25 mouse cellular contexts compared by ENCODE assay signal in the genomic region with DNA sequence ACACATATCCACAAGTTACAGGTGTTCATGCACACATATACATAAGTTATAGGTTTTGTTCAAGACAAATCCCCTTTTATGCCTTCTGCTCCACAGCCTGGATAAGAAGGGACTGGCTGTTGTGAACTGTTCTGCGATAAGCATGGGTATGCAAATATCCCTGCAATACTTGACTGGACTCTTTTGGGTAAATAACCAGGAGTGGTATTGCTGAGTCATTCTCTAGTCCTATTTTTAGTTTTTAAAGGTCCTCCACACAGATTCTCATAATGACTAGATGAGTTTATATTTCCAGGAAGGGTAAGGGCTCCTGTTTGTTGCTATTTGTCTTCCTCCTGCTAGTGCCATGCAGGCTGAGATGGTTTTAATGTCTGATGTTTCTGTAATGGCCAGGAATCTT. TPM values are rescaled to one million over a fixed set of nuclear protein-coding genes. Genes with fewer than 3 reads are reported as not detected.
DNase-seq lines count a peak whose midpoint lies in the region; ATAC-seq and TF ChIP-seq lines count a peak whose summit lies in the region.
"Had no signal": no experiment of that assay in that cellular context is flagged by ENCODE, and none has a peak within 500 bp of the region (broad histone marks: within the 10 kb centered on the region; RNA-seq: fewer than 3 reads in every experiment).

No protein-coding gene starts in this region.

- TF ChIP-seq RAD21 in MEL (IDR thresholded peaks at IDR 0.05; ENCODE audit: low read depth, low read length), result no peak

- TF ChIP-seq CTCF in gastrocnemius, adult 2 months (IDR thresholded peaks at IDR 0.05), result no peak
- no peak for TF ChIP-seq CTCF in layer of hippocampus, adult 2 months (conservative IDR thresholded peaks at IDR 0.05)
- no peak for TF ChIP-seq CTCF in MEL (IDR thresholded peaks at IDR 0.05 in 2 of 3, conservative IDR thresholded peaks at IDR 0.05 in 1 of 3; ENCODE audit: control insufficient read depth in 1 of 3, insufficient read depth in 1 of 3, low read depth in 2 of 3, low read length in 3 of 3, poor library complexity in 1 of 3, severe bottlenecking in 1 of 3)
- TF ChIP-seq CTCF in left cerebral cortex, adult 2 months (IDR thresholded peaks at IDR 0.05), result no peak

- no peaks in the 10 kb centered on the region for H3K79me2 ChIP-seq in MEL (ENCODE audit: control insufficient read depth, insufficient read depth, low read length, poor library complexity)

- no peaks in the 10 kb centered on the region for H3K9me3 ChIP-seq in MEL (replicated peaks; ENCODE audit: insufficient read depth, low read length)
- H3K9me3 ChIP-seq in stomach, embryonic 16.5 days (replicated peaks; ENCODE audit: control insufficient read depth, low read length), result no peaks in the 10 kb centered on the region
- H3K9me3 ChIP-seq: forebrain, embryonic 15.5 days; heart, embryonic 15.5 days; hindbrain, embryonic 13.5 days; limb, embryonic 13.5 days; midbrain, embryonic 10.5 days had no signal

- H3K4me1 ChIP-seq in MEL (ENCODE audit: control insufficient read depth in 1 of 2, insufficient read depth in 2 of 2, low read length in 2 of 2), result no peaks in the 10 kb centered on the region
- no peaks in the 10 kb centered on the region; the same call in 1 of the 2 replicates for H3K4me1 ChIP-seq in stomach, embryonic 16.5 days (ENCODE audit: control insufficient read depth, insufficient read depth, low read length)

- 71% methylated on average over 1 of the region's 1 CpGs for WGBS in stomach, embryonic 16.5 days

- no peaks in the 10 kb centered on the region for H3K27me3 ChIP-seq in MEL (ENCODE audit: control insufficient read depth in 1 of 2, insufficient read depth in 2 of 2, low read length in 2 of 2)
- no peaks in the 10 kb centered on the region for H3K27me3 ChIP-seq in stomach, embryonic 16.5 days (ENCODE audit: control insufficient read depth, insufficient read depth, low read length)
- H3K27me3 ChIP-seq: forebrain, embryonic 15.5 days; hindbrain, embryonic 13.5 days; limb, embryonic 13.5 days had no signal

- TF ChIP-seq POLR2A in MEL (IDR thresholded peaks at IDR 0.05; ENCODE audit: control insufficient read depth in 1 of 2, insufficient read depth in 1 of 2, low read depth in 1 of 2, low read length in 2 of 2, poor library complexity in 1 of 2), result no peak

- DNase-seq in gastrocnemius, adult 2 months, result no peak
- no peak for DNase-seq in gastrocnemius, postnatal 10 days
- no peak for DNase-seq in layer of hippocampus, adult 2 months (ENCODE audit: low spot score in 2 of 2)
- DNase-seq in layer of hippocampus, adult 9-10 months (ENCODE audit: low spot score), result no peak
- peak; percentile 40 for DNase-seq in MEL (ENCODE audit: low read depth, low spot score)
- DNase-seq in cerebellum, adult 18-20 months, result no peak
- no peak for DNase-seq in left cerebral cortex, adult 2 months (ENCODE audit: extremely low spot score in 1 of 2, low spot score in 2 of 2)
- DNase-seq: adrenal gland, postnatal 10 days; cerebellum, postnatal 10 days; embryo, embryonic 11 days; gastrocnemius, postnatal 36 days; kidney, adult 8-10 months; kidney, postnatal 14 days; lung, postnatal 36 days; thymus, postnatal 14 days had no signal

- intact Hi-C loops in gastrocnemius, adult 2 months (cut with DNase I), result no loop called here
- intact Hi-C loops in left cerebral cortex, adult 2 months (cut with DNase I), result no loop called here

- H3K27ac ChIP-seq in gastrocnemius, adult 2 months, result peak overlapping the region; percentile 9; the same call in 1 of the 2 replicates
- H3K27ac ChIP-seq in layer of hippocampus, adult 2 months, result peak overlapping the region; percentile 37; the same call in 1 of the 2 replicates
- no peak overlapping the region for H3K27ac ChIP-seq in MEL (ENCODE audit: control insufficient read depth, low read depth, low read length)
- H3K27ac ChIP-seq in stomach, embryonic 16.5 days (ENCODE audit: low read length), result peak overlapping the region; percentile 5; the same call in 1 of the 2 replicates
- H3K27ac ChIP-seq in left cerebral cortex, adult 2 months, result no peak overlapping the region; the same call in 1 of the 2 replicates
- H3K27ac ChIP-seq: forebrain, embryonic 15.5 days; hindbrain, embryonic 13.5 days; limb, embryonic 13.5 days; midbrain, embryonic 10.5 days had no signal

- TF ChIP-seq EP300 in MEL (IDR thresholded peaks at IDR 0.05; ENCODE audit: low read depth in 1 of 2, low read length in 2 of 2), result no peak

- H3K4me2 ChIP-seq in stomach, embryonic 16.5 days (ENCODE audit: low read depth, low read length), result no peak overlapping the region
- H3K4me2 ChIP-seq: forebrain, embryonic 15.5 days; heart, embryonic 15.5 days; hindbrain, embryonic 13.5 days; limb, embryonic 13.5 days had no signal

- no peak overlapping the region for H3K9ac ChIP-seq in MEL (ENCODE audit: control insufficient read depth, low read depth, low read length, poor library complexity, severe bottlenecking)
- no peak overlapping the region for H3K9ac ChIP-seq in stomach, embryonic 16.5 days (ENCODE audit: low read length)
- H3K9ac ChIP-seq: forebrain, embryonic 15.5 days; heart, embryonic 15.5 days; hindbrain, embryonic 13.5 days; limb, embryonic 13.5 days had no signal

- no peak for ATAC-seq in stomach, embryonic 16.5 days (ENCODE audit: insufficient read depth, low FRiP score)
- ATAC-seq: forebrain, embryonic 15.5 days had no signal

- H3K36me3 ChIP-seq in MEL (ENCODE audit: control insufficient read depth in 1 of 2, insufficient read depth in 2 of 2, low read length in 2 of 2), result no peaks in the 10 kb centered on the region
- H3K36me3 ChIP-seq in stomach, embryonic 16.5 days (ENCODE audit: control insufficient read depth, insufficient read depth, low read length), result no peaks in the 10 kb centered on the region
- H3K36me3 ChIP-seq: forebrain, embryonic 15.5 days; heart, embryonic 15.5 days; hindbrain, embryonic 13.5 days; limb, embryonic 13.5 days; midbrain, embryonic 10.5 days had no signal

- no peak overlapping the region for H3K4me3 ChIP-seq in gastrocnemius, adult 2 months
- no peak overlapping the region for H3K4me3 ChIP-seq in layer of hippocampus, adult 2 months
- no peak overlapping the region for H3K4me3 ChIP-seq in MEL (ENCODE audit: control insufficient read depth in 1 of 2, insufficient read depth in 1 of 2, low read depth in 2 of 2, low read length in 2 of 2)
- H3K4me3 ChIP-seq in stomach, embryonic 16.5 days (replicated peaks; ENCODE audit: low read length), result no peak overlapping the region
- no peak overlapping the region for H3K4me3 ChIP-seq in left cerebral cortex, adult 2 months
- H3K4me3 ChIP-seq: forebrain, embryonic 15.5 days; heart, embryonic 15.5 days; hindbrain, embryonic 13.5 days; limb, embryonic 13.5 days; midbrain, embryonic 10.5 days had no signal

TF ChIP-seq in MEL, 35 proteins besides CTCF, POLR2A, EP300 and RAD21:
- TF ChIP-seq USF1 (IDR thresholded peaks at IDR 0.05; ENCODE audit: low read depth, low read length) (no peak), TAL1 (IDR thresholded peaks at IDR 0.05; ENCODE audit: low read length) (no peak), MAZ (IDR thresholded peaks at IDR 0.05; ENCODE audit: low read depth, low read length) (no peak), TBP (IDR thresholded peaks at IDR 0.05; ENCODE audit: low read depth, low read length) (no peak), MAFK (IDR thresholded peaks at IDR 0.05; ENCODE audit: borderline replicate concordance, low read depth, low read length) (no peak), GABPA (IDR thresholded peaks at IDR 0.05; ENCODE audit: low read depth, low read length) (peak; percentile 37; the same call in 1 of the 2 replicates), USF2 (IDR thresholded peaks at IDR 0.05; ENCODE audit: borderline replicate concordance in 1 of 2, insufficient read depth in 1 of 2, low read depth in 1 of 2, low read length in 2 of 2) (no peak), GATA1 (IDR thresholded peaks at IDR 0.05; ENCODE audit: low read depth, low read length) (no peak), NRF1 (IDR thresholded peaks at IDR 0.05; ENCODE audit: insufficient read depth, low read depth, low read length, poor library complexity, severe bottlenecking) (no peak)
TF ChIP-seq in MEL: peak in this region for 1.

RNA-seq across cellular contexts. Expression of a gene that starts 14.1 kb away (rescaled TPM):
- under 1 TPM; 0.20 to 0.31 TPM for total RNA-seq in gastrocnemius, adult 2 months (2021)
- total RNA-seq in gastrocnemius, postnatal 10 days (2021), result under 1 TPM; 0.90 to 0.96 TPM
- 100 to 1,000 TPM; 202 to 221 TPM for total RNA-seq in layer of hippocampus, adult 2 months (2021)
- total RNA-seq in MEL (2012; rRNA removed), result 0.03 TPM in 1 of 2 replicates, not detected in the other
- not detected for polyA plus RNA-seq in MEL (2012; ENCODE audit: insufficient read depth in 1 of 2, insufficient read length in 2 of 2, low read depth in 1 of 2, low replicate concordance in 2 of 2, missing spikeins in 1 of 2)
- polyA plus RNA-seq in stomach, embryonic 16.5 days (2015; fragmentation: Nextera tagmentation; extraction: Ambion mirVana), result 15.3 and 22.3 TPM in 2 replicates
- 100 to 1,000 TPM; 180 to 188 TPM for total RNA-seq in left cerebral cortex, adult 2 months (2021)
- total RNA-seq: neutrophil, adult 5-6 weeks had no signal

RNA-seq across cellular contexts. Expression of a gene that starts 27.9 kb away (rescaled TPM):
- total RNA-seq in gastrocnemius, adult 2 months (2021), result 100 to 1,000 TPM; 192 to 318 TPM
- total RNA-seq in gastrocnemius, postnatal 10 days (2021), result 100 to 1,000 TPM; 204 to 410 TPM
- total RNA-seq in layer of hippocampus, adult 2 months (2021), result not detected
- total RNA-seq in MEL (2012; rRNA removed), result not detected in 2 replicates
- not detected for polyA plus RNA-seq in MEL (2012; ENCODE audit: insufficient read depth in 1 of 2, insufficient read length in 2 of 2, low read depth in 1 of 2, low replicate concordance in 2 of 2, missing spikeins in 1 of 2)
- polyA plus RNA-seq in stomach, embryonic 16.5 days (2015; fragmentation: Nextera tagmentation; extraction: Ambion mirVana), result 0.35 and 9.0 TPM in 2 replicates
- under 1 TPM in 1 of 2 experiments, not detected in 1; 0.25 TPM for total RNA-seq in left cerebral cortex, adult 2 months (2021)
- total RNA-seq: layer of hippocampus, postnatal 10 days; midbrain, postnatal 0 days; neutrophil, adult 5-6 weeks had no signal
- polyA plus RNA-seq: forebrain, embryonic 15.5 days; intestine, embryonic 14.5 days; midbrain, postnatal 0 days had no signal

RNA-seq across cellular contexts. Expression of a gene that starts 39.2 kb away (rescaled TPM):
- 1 to 10 TPM; 1.8 to 6.9 TPM for total RNA-seq in gastrocnemius, adult 2 months (2021)
- 1 to 10 TPM; 1.9 TPM for total RNA-seq in gastrocnemius, postnatal 10 days (2021)
- total RNA-seq in layer of hippocampus, adult 2 months (2021), result 10 to 100 TPM; 11.1 to 12.4 TPM
- total RNA-seq in MEL (2012; rRNA removed), result not detected in 2 replicates
- polyA plus RNA-seq in MEL (2012; ENCODE audit: insufficient read depth in 1 of 2, insufficient read length in 2 of 2, low read depth in 1 of 2, low replicate concordance in 2 of 2, missing spikeins in 1 of 2), result not detected
- polyA plus RNA-seq in stomach, embryonic 16.5 days (2015; fragmentation: Nextera tagmentation; extraction: Ambion mirVana), result 3.6 and 4.9 TPM in 2 replicates
- 10 to 100 TPM; 14.0 TPM for total RNA-seq in left cerebral cortex, adult 2 months (2021)

Comparison
In these comparisons a context has a peak if more than half of its experiments do, and no peak if none do; other contexts are left out.
1. H3K27ac ChIP-seq: peak in gastrocnemius, adult 2 months (single experiment), layer of hippocampus, adult 2 months (single experiment) and stomach, embryonic 16.5 days (single experiment); none in MEL (single experiment) and left cerebral cortex, adult 2 months (single experiment).
2. RNA of a gene that starts 14.1 kb away (total RNA-seq): 202 to 221 TPM in layer of hippocampus, adult 2 months and 180 to 188 TPM in left cerebral cortex, adult 2 months; 0.90 to 0.96 TPM in gastrocnemius, postnatal 10 days, 0.20 to 0.31 TPM in gastrocnemius, adult 2 months and 0.03 TPM in MEL; every median in the first group is over 10 times any median in the second.
3. RNA of a gene that starts 27.9 kb away (total RNA-seq): 204 to 410 TPM in gastrocnemius, postnatal 10 days and 192 to 318 TPM in gastrocnemius, adult 2 months; 0.25 TPM in left cerebral cortex, adult 2 months, not detected in layer of hippocampus, adult 2 months and not detected in MEL; every median in the first group is over 100 times any median in the second.